Mouse (Mus musculus) spleen, adult 2 months (tissue): Measurements from ENCODE around the gene Umad1. TPM values are rescaled to one million over a fixed set of nuclear protein-coding genes. Genes with fewer than 3 reads are reported as not detected.

ENCODE experiments used
- DNase-seq, 2 experiments: peaks; one replicate each; pipeline versions ENCODE4 v3.0.0 to v3.0.0-alpha.2; 2012 to 2021; ENCODE audit warnings: low spot score in 2 of 2, low read depth in 1 of 2
- H3K27ac ChIP-seq: fragments of 200-500 bp; 2 replicates; pipeline ENCODE4 v1.5.1; 2012; ENCODE audit warnings: low read length, inconsistent platforms; ENCODE audit not compliant: insufficient read depth
- H3K27me3 ChIP-seq: fragments of 200-500 bp; 2 replicates; pipeline ENCODE4 v1.6.1; 2012; ENCODE audit warnings: mild to moderate bottlenecking, moderate library complexity, low read length, inconsistent platforms; ENCODE audit not compliant: control insufficient read depth, insufficient read depth
- H3K36me3 ChIP-seq: fragments of 200-500 bp; 2 replicates; pipeline ENCODE4 v1.6.1; 2012; ENCODE audit warnings: mild to moderate bottlenecking, low read length, inconsistent platforms; ENCODE audit not compliant: control insufficient read depth, insufficient read depth
- H3K4me1 ChIP-seq: fragments of 200-500 bp; 2 replicates; pipeline ENCODE4 v1.6.1; 2011; ENCODE audit warnings: inconsistent platforms; ENCODE audit not compliant: control insufficient read depth, insufficient read depth, insufficient read length
- H3K4me3 ChIP-seq: fragments of 200-500 bp; 2 replicates; pipeline ENCODE4 v1.5.1; 2011; ENCODE audit warnings: mild to moderate bottlenecking, inconsistent platforms; ENCODE audit not compliant: insufficient read depth, insufficient read length; ENCODE audit errors: extremely low read depth
- CTCF ChIP-seq: fragments of 200-500 bp; IDR thresholded peaks from 2 replicates; pipeline ENCODE4 v1.5.1; 2011; ENCODE audit warnings: mild to moderate bottlenecking, inconsistent platforms; ENCODE audit not compliant: insufficient read depth, insufficient read length, insufficient replicate concordance; ENCODE audit errors: extremely low read depth
- POLR2A ChIP-seq: fragments of 200-500 bp; IDR thresholded peaks from 2 replicates; pipeline ENCODE4 v1.6.1; 2011; ENCODE audit warnings: low read depth, low read length, inconsistent platforms
- WGBS: fragments of 180-500 bp; shearing (Covaris S2); methylation state at CpG from one replicate; pipeline ENCODE4 v1.1.7; 2018; 5-methylcytosine and 5-hydroxymethylcytosine counted together
- polyA plus RNA-seq: library from polyadenylated mRNA; depleted of rRNA; stranded (reverse); fragments of >200 nt; gene quantifications from 2 replicates; pipeline ENCODE4 v1.2.3, GENCODE M21; 2012

Umad1 gene
- polyA plus RNA-seq, 1 experiment = 6.8 TPM

- Histone ChIP-seq H3K36me3 (peaks cover 1% of the 10 kb centered on the region; the same call in 1 of the 2 replicates), H3K27ac (no peak overlapping the region), H3K4me3 (no peak overlapping the region), H3K27me3 (no peaks in the 10 kb centered on the region), H3K4me1 (no peaks in the 10 kb centered on the region)
- DNase-seq = no peak
- 100% methylated on average over 1 of the region's 1 CpGs for WGBS
- no peak for TF ChIP-seq POLR2A
- TF ChIP-seq CTCF = no peak
These were observed 140.6 kb downstream of the Umad1 start for GRCm38 (mm10) chr6:8399710-8400109.

GRCm38 (mm10) chr6:8403127-8403526, 144.0 kb downstream of the Umad1 start:
- WGBS = 94% methylated on average over 5 of the region's 5 CpGs
- no peak overlapping the region for H3K4me3 ChIP-seq
- H3K27ac ChIP-seq = no peak overlapping the region
- no peaks in the 10 kb centered on the region for H3K4me1 ChIP-seq
- H3K36me3 ChIP-seq = peaks cover 1% of the 10 kb centered on the region; the same call in 1 of the 2 replicates
- H3K27me3 ChIP-seq = no peaks in the 10 kb centered on the region
- TF ChIP-seq POLR2A (no peak), CTCF (no peak)
- no peak for DNase-seq

- WGBS = 87% methylated on average over 5 of the region's 5 CpGs
- no peak for DNase-seq
- Histone ChIP-seq H3K4me1 (no peaks in the 10 kb centered on the region), H3K27ac (no peak overlapping the region), H3K4me3 (no peak overlapping the region), H3K27me3 (no peaks in the 10 kb centered on the region), H3K36me3 (peaks cover 1% of the 10 kb centered on the region; the same call in 1 of the 2 replicates)
- no peak for TF ChIP-seq CTCF
- TF ChIP-seq POLR2A = no peak
These were observed 146.8 kb downstream of the Umad1 start for GRCm38 (mm10) chr6:8405844-8406243.

DNA sequence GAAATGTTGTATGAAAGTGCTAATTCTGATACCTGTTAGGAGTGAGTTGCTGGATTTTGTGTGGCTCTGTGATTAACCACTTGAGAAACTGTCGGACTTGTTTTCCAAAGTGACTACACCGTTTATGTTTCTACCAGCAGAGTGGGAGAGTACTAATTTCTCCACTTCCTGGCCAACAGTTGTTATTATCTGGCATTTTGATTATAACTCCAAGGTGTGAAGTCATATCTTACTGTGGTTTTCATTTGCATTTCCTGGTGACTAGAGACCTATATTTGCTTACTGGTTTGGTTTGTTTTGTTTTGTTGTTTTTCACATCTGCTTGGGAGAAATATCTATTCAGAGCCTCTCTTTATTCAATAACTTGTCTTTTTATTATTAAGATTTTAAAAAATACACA, 149.2 kb downstream of the Umad1 start:
- H3K27ac ChIP-seq = no peak overlapping the region
- H3K27me3 ChIP-seq = no peaks in the 10 kb centered on the region
- no peak overlapping the region for H3K4me3 ChIP-seq
- no peak for TF ChIP-seq POLR2A
- TF ChIP-seq CTCF = no peak
- H3K4me1 ChIP-seq = no peaks in the 10 kb centered on the region
- WGBS = 82% methylated on average over 2 of the region's 2 CpGs
- H3K36me3 ChIP-seq = no peaks in the 10 kb centered on the region
- DNase-seq = no peak

DNA sequence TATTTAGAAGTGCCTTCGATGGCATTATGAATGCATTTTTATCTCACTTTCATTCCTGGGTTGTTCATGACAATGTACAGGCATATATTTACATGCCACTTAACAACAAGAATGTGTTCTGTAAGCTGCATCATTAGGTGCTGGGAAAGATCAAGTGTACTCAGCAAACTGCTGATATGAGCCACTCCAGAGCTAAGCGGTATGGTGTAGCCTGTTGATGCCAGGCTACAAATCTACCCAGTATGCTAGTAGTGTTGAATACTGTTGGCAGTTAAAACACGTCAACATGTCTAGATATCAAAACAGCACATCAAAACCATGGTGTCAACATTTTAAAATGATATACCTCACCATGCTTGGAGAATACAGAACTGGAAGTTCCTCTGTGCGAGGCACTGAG, 150.8 kb downstream of the Umad1 start:
- Histone ChIP-seq H3K4me1 (no peaks in the 10 kb centered on the region), H3K36me3 (no peaks in the 10 kb centered on the region), H3K27ac (no peak overlapping the region), H3K4me3 (no peak overlapping the region), H3K27me3 (no peaks in the 10 kb centered on the region)
- WGBS = 91% methylated on average over 4 of the region's 4 CpGs
- TF ChIP-seq CTCF = no peak
- no peak for TF ChIP-seq POLR2A
- DNase-seq = no peak

DNA sequence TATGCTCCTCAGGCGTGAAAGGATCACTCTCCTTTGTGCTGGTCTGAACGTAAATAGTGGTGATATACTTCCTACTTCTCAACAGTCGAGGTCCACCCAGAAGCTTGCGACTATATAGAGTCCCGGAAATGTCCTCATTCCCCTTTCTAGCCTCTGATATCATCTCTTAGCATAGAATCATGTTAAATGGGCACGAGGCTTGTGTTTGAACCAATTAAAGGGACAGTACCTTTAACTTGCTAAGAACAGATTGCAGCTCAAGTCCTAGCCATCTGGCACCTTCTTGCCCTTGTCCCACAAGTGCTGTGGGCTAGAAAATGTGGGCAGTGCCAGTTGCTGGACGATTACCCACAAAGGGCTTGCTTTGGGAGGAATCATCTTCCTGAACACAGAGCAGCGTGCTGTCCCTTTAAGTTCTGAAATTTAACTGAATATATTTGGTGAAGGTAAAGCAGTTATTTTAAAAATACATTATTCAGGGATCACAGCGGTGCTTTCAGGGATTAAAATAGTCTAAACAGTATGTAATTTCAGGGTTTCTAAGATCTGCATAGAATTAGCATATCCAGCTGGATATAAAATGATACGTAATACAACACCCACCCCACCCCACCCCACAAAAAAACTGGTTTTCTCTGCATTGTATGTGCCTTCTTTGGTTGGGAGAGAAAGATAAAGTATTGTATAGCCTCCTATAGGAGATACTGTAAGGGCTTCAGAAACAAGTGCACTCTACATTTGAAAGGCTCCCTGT, 153.9 kb downstream of the Umad1 start:
- no peaks in the 10 kb centered on the region for H3K36me3 ChIP-seq
- 72% methylated on average over 10 of the region's 10 CpGs for WGBS
- H3K4me3 ChIP-seq = no peak overlapping the region
- DNase-seq = no peak
- no peaks in the 10 kb centered on the region for H3K4me1 ChIP-seq
- TF ChIP-seq POLR2A (no peak), CTCF (no peak)
- H3K27me3 ChIP-seq = no peaks in the 10 kb centered on the region
- no peak overlapping the region for H3K27ac ChIP-seq

- 91% methylated on average over 9 of the region's 9 CpGs for WGBS
- Histone ChIP-seq H3K4me1 (no peaks in the 10 kb centered on the region), H3K36me3 (no peaks in the 10 kb centered on the region), H3K27me3 (no peaks in the 10 kb centered on the region), H3K4me3 (no peak overlapping the region), H3K27ac (no peak overlapping the region)
- TF ChIP-seq CTCF (no peak), POLR2A (no peak)
- DNase-seq = no peak
These were observed 154.9 kb downstream of the Umad1 start for GRCm38 (mm10) chr6:8414020-8414419.
